Mouse (Mus musculus) left cerebral cortex, adult 2 months (tissue): ENCODE measurements at regions not wholly inside any gene's neighbourhood (a gene's known extent, or its start where the extent isn't known, plus 50 kb on each side); places are given as distances from the start of the nearest gene placed in this dataset.

Source experiments
- DNase-seq, 2 experiments: peaks; one replicate each; pipeline ENCODE4 v3.0.0; 2021 to 2022; ENCODE audit warnings: low spot score in 2 of 2, mixed read lengths in 1 of 2; ENCODE audit errors: extremely low spot score in 1 of 2
- H3K27ac ChIP-seq: fragments of 200-600 bp; 2 replicates; pipeline ENCODE4 v1.8.1; 2022
- H3K4me3 ChIP-seq: fragments of 200-600 bp; 2 replicates; pipeline ENCODE4 v1.8.1; 2022
- CTCF ChIP-seq: fragments of 200-600 bp; IDR thresholded peaks from 2 replicates; pipeline ENCODE4 v1.8.1; 2022; ENCODE audit warnings: antibody characterized with exemption, mild to moderate bottlenecking, moderate library complexity
- intact Hi-C: fragments of 180-260 bp; cut with DNase I; formaldehyde crosslinking; loops from one replicate; pipeline ENCODE4 v1.15.1; 2025

DNA sequence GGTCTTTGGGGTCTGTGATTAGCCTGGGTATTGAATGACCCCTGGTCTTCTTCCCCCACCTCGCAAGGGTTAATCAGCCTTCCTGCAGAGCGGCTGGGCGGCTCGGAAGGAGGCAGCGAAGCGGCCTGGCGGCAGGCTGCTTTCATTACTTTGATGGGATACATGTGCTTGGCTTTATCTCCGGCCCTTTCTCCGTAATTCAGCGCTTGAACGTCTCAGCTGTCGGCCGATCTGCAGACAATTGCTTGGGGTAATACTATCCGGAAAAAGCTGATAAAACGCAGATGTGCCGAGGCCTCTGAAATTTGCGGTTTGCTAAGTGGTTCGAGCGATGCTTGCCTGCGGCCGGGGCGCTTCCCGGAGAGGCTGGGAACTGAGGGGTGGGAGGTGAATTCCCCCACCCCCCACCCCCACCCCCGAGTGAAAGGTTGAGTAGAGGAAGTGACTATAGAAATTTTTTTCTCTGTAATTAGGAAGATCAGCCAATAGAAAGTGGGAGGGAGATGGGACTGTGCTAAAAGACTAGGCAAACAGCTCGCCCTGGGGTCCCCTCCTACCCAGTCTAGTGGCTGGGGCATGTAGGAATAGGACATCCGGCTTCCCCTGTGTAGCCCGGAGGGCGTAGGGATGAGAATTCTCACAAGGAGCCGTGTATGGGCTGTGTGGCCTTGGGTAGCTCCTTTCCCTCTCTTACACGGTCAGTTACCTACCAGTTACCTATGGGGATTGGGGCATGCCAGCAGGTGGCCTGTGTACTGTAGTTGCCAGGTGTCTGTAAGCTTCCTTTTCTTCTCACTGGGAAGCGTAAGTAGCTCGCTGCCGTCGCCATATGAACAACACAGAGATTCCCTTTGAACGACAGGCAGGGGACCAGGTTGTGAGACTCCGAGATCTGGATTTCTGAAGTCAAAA, 69.5 kb upstream of the Msx1 start:
- Histone ChIP-seq H3K27ac (no peak overlapping the region), H3K4me3 (peak overlapping the region; percentile 13; the same call in 1 of the 2 replicates)
- intact Hi-C loops = no loop called here
- no peak for DNase-seq
- TF ChIP-seq CTCF = no peak

DNA sequence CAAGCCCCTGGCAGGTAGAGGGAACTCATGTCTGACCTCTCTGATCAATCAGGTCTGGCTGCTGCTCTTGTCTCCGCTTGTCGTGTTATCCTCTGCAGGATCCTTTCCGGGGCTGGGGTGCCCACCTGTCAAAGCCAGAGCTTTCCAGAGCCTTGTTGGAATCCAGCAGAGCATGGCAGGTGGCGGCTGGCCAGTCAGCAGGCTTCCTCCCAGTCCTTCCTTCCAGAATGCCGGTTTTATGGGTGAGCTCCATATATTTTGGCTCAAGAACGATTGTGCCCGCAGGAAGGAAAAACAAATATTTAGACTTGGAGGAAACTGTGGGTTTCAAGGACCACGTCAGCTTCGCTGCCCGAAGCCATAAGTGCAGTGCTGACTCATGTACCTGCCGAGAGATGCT, 66.3 kb upstream of the Msx1 start:
- H3K4me3 ChIP-seq = no peak overlapping the region
- intact Hi-C loops = no loop called here
- H3K27ac ChIP-seq = no peak overlapping the region
- TF ChIP-seq CTCF = no peak
- no peak for DNase-seq

DNA sequence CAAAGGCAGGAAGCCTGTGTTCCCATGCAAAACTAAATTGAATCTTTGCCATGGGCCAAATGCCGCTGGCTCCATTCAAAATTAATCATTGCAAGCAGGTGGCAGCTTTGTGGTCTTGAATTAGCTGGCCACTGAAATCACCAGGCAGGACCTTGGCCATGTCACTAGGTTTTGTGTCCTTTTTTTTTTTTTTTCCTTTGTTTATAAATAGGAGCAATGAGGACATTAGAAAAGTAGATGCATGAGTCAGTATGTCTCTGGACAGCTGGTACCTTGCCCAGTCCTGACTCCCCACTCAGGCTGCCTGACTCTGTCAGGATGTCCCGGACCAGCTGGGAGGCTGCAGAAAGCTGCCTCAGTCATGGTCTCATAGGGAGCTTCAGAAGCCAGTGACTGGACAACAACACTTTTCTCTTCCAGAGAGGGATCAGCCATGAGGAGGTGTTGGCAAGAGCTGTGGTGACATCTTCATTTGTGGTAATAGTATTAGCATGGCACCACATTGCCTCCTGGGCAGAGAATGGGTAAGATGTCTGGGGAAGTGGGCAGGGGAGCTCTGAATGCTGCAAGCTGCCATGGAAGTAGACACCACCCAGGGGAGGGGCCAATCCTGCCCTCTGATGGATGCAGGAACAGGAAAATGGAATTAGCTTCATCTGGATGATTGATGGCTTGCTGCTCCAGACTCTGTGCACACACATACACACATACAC, 55.4 kb upstream of the Msx1 start:
- H3K4me3 ChIP-seq = no peak overlapping the region
- TF ChIP-seq CTCF = no peak
- no peak for DNase-seq
- H3K27ac ChIP-seq = no peak overlapping the region
- intact Hi-C loops = no loop called here

DNA sequence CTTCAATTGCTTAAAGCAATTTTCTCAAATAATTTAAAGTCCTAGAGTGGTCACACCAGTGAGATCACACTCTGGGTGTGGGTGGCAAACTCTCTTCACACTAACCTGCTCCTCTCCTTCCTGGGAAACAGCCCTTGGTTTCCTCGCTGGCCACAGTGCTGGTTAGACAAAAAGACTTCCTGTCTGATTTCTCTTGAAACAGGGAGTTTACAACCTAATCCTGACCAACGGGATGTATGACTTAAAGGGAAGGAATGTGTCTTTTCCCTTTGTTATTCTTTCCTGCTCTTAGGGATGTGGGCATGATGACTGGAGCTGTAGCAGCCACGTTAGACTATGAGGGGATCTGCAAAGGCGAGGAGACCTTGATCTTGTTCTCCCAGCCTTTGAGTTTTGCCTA, 51.9 kb upstream of the Msx1 start:
- H3K4me3 ChIP-seq = no peak overlapping the region
- intact Hi-C loops = no loop called here
- no peak for TF ChIP-seq CTCF
- H3K27ac ChIP-seq = no peak overlapping the region
- no peak for DNase-seq

DNA sequence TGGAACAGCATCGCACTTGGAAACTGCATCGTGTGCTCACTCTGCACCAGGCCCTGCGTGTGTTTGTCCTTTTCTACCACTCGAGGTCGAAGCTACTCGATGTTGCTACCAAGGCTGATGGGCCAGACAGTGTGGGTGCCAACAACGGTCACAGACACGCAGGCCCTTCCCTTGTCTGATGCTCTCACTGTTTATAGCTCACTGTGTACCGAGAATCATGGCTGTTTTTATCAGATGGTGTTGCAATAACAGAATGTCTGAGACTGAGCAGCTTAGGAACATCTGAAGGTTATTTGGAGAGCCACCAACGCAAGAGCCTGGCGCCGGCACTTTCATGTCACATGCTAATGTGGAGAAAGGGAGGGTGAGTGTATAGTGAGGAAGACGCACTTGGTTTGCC, 51.1 kb upstream of the Msx1 start:
- intact Hi-C loops = no loop called here
- TF ChIP-seq CTCF = no peak

DNA sequence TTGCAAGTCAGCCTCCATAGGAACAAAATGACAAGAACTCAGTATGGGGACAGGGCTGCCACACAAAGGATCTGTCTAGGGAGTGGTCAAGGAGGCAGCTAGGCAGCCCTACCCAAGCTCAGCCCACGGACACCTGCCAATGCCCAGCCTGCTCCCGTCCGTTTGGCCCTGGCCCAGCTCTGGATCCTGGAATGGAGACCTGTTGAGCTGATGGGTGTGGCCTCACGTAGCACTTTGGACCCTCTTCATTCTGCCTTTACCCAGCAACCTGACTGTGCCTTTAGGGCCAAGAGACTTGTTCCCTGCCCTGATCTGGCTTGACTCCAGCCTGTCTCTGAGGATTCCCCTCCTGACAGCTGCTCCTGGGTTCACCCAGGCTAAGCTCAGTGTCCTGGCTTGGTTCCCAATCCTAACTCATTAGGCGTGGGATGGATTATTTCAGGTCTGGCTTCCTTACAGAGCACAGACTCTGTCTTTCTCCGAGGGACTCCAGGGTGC, 50.5 kb upstream of the Msx1 start:
- Histone ChIP-seq H3K4me3 (no peak overlapping the region), H3K27ac (no peak overlapping the region)
- intact Hi-C loops = no loop called here
- TF ChIP-seq CTCF = no peak
- no peak for DNase-seq

More for the DNA sequence above, 51.1 kb upstream of the Msx1 start:
- Histone ChIP-seq H3K27ac (no peak overlapping the region), H3K4me3 (no peak overlapping the region)
- DNase-seq = no peak
